ENCODE assay signal across 13 mouse cellular contexts in genomic region chr3:34197163-34197455, GRCm38 (mm10).
A peak's percentile ranks its signal among the peaks of the same experiment; 100 is the strongest.
DNase-seq lines count a peak whose midpoint lies in the region; ATAC-seq and TF ChIP-seq lines count a peak whose summit lies in the region.
"Had no signal": no experiment of that assay in that cellular context is flagged by ENCODE, and none has a peak within 500 bp of the region (broad histone marks: within the 10 kb centered on the region; RNA-seq: fewer than 3 reads in every experiment).

No protein-coding gene starts in this region.

- no peak for ATAC-seq in intestine, embryonic 15.5 days
- ATAC-seq in intestine, postnatal 0 days: no peak
- no peak for ATAC-seq in forebrain, embryonic 11.5 days (replicated peaks; ENCODE audit: low FRiP score)
- ATAC-seq in limb, embryonic 13.5 days (ENCODE audit: low FRiP score, low read depth): no peak
- ATAC-seq in kidney, embryonic 15.5 days (replicated peaks; ENCODE audit: low FRiP score): no peak

- no peaks in the 10 kb centered on the region for H3K36me3 ChIP-seq in intestine, embryonic 15.5 days
- no peaks in the 10 kb centered on the region for H3K36me3 ChIP-seq in intestine, postnatal 0 days (ENCODE audit: control insufficient read depth, insufficient read depth)
- H3K36me3 ChIP-seq in forebrain, embryonic 11.5 days (ENCODE audit: control insufficient read depth, insufficient read depth, low read length): no peaks in the 10 kb centered on the region
- H3K36me3 ChIP-seq in limb, embryonic 13.5 days: no peaks in the 10 kb centered on the region
- H3K36me3 ChIP-seq in kidney, embryonic 15.5 days: no peaks in the 10 kb centered on the region
- H3K36me3 ChIP-seq: liver, embryonic 13.5 days had no signal

- H3K27me3 ChIP-seq in intestine, embryonic 15.5 days (replicated peaks): peaks cover 3% of the 10 kb centered on the region; the same call in 1 of the 2 replicates
- H3K27me3 ChIP-seq in intestine, postnatal 0 days (replicated peaks; ENCODE audit: control insufficient read depth, insufficient read depth, low read length): no peaks in the 10 kb centered on the region
- no peaks in the 10 kb centered on the region for H3K27me3 ChIP-seq in forebrain, embryonic 11.5 days (ENCODE audit: control insufficient read depth, insufficient read depth, low read length)
- peaks cover 29% of the 10 kb centered on the region for H3K27me3 ChIP-seq in limb, embryonic 13.5 days
- H3K27me3 ChIP-seq in kidney, embryonic 15.5 days: peaks cover 40% of the 10 kb centered on the region
- H3K27me3 ChIP-seq: CH12.LX had no signal

- no peak for TF ChIP-seq CTCF in intestine, postnatal 0 days (IDR thresholded peaks at IDR 0.05; ENCODE audit: low read depth)
- no peak for TF ChIP-seq CTCF in olfactory bulb, adult 2 months (IDR thresholded peaks at IDR 0.05; ENCODE audit: insufficient read depth, low read depth, low read length)

- 12% methylated on average over 10 of the region's 10 CpGs for WGBS in intestine, embryonic 15.5 days
- WGBS in intestine, postnatal 0 days: 13% methylated on average over 10 of the region's 10 CpGs
- 13% methylated on average over 10 of the region's 10 CpGs for WGBS in forebrain, embryonic 11.5 days
- 16% methylated on average over 10 of the region's 10 CpGs for WGBS in limb, embryonic 13.5 days
- 15% methylated on average over 10 of the region's 10 CpGs for WGBS in olfactory bulb, adult 2 months
- 12% methylated on average over 10 of the region's 10 CpGs for WGBS in kidney, embryonic 15.5 days

- H3K27ac ChIP-seq in intestine, embryonic 15.5 days: no peak overlapping the region
- no peak overlapping the region for H3K27ac ChIP-seq in intestine, postnatal 0 days (ENCODE audit: low read depth, low read length)
- H3K27ac ChIP-seq in forebrain, embryonic 11.5 days (ENCODE audit: low read depth, low read length): peak overlapping the region; percentile 47; the same call in 1 of the 2 replicates
- H3K27ac ChIP-seq in limb, embryonic 13.5 days: no peak overlapping the region
- H3K27ac ChIP-seq in olfactory bulb, adult 2 months (ENCODE audit: insufficient read depth, low read depth, low read length): peak overlapping the region; percentile 66; the same call in 1 of the 2 replicates
- no peak overlapping the region for H3K27ac ChIP-seq in kidney, embryonic 15.5 days
- H3K27ac ChIP-seq: liver, embryonic 13.5 days had no signal

- no peaks in the 10 kb centered on the region for H3K4me1 ChIP-seq in intestine, embryonic 15.5 days (replicated peaks)
- H3K4me1 ChIP-seq in intestine, postnatal 0 days (replicated peaks; ENCODE audit: control insufficient read depth, insufficient read depth, low read length): no peaks in the 10 kb centered on the region
- H3K4me1 ChIP-seq in forebrain, embryonic 11.5 days (replicated peaks; ENCODE audit: control insufficient read depth, insufficient read depth, low read length): peaks cover 2% of the 10 kb centered on the region; the same call in 1 of the 2 replicates
- 0 out of 2 replicates have a peak, but pooled peaks cover 3% of the 10 kb centered on the region for H3K4me1 ChIP-seq in limb, embryonic 13.5 days
- H3K4me1 ChIP-seq in olfactory bulb, adult 2 months (ENCODE audit: control insufficient read depth, insufficient read depth, low read length): peaks cover 3% of the 10 kb centered on the region; the same call in 1 of the 2 replicates
- H3K4me1 ChIP-seq in kidney, embryonic 15.5 days: no peaks in the 10 kb centered on the region
- H3K4me1 ChIP-seq: liver, embryonic 13.5 days; megakaryocyte, embryonic 14.5 days had no signal

- H3K9me3 ChIP-seq in intestine, embryonic 15.5 days: no peaks in the 10 kb centered on the region
- H3K9me3 ChIP-seq in intestine, postnatal 0 days (ENCODE audit: control insufficient read depth): no peaks in the 10 kb centered on the region
- no peaks in the 10 kb centered on the region for H3K9me3 ChIP-seq in forebrain, embryonic 11.5 days (ENCODE audit: control insufficient read depth, low read length)
- no peaks in the 10 kb centered on the region for H3K9me3 ChIP-seq in limb, embryonic 13.5 days
- H3K9me3 ChIP-seq in kidney, embryonic 15.5 days (replicated peaks): no peaks in the 10 kb centered on the region
- H3K9me3 ChIP-seq: liver, embryonic 13.5 days had no signal

- TF ChIP-seq POLR2A in olfactory bulb, adult 2 months (IDR thresholded peaks at IDR 0.05; ENCODE audit: insufficient read depth, low read depth, low read length): no peak

- no peak overlapping the region for H3K4me2 ChIP-seq in intestine, embryonic 15.5 days (replicated peaks)
- H3K4me2 ChIP-seq in intestine, postnatal 0 days (replicated peaks; ENCODE audit: low read depth): no peak overlapping the region
- peak overlapping the region; percentile 26; the same call in 1 of the 2 replicates for H3K4me2 ChIP-seq in forebrain, embryonic 11.5 days (ENCODE audit: low read depth, low read length, severe bottlenecking)
- peak overlapping the region; percentile 21; the same call in 1 of the 2 replicates for H3K4me2 ChIP-seq in limb, embryonic 13.5 days (replicated peaks)
- no peak overlapping the region for H3K4me2 ChIP-seq in kidney, embryonic 15.5 days
- H3K4me2 ChIP-seq: liver, embryonic 13.5 days had no signal

- H3K9ac ChIP-seq in intestine, embryonic 15.5 days: no peak overlapping the region
- no peak overlapping the region for H3K9ac ChIP-seq in intestine, postnatal 0 days (ENCODE audit: low read depth, low read length)
- peak overlapping the region; percentile 43 for H3K9ac ChIP-seq in forebrain, embryonic 11.5 days (ENCODE audit: low read length)
- H3K9ac ChIP-seq in limb, embryonic 13.5 days: no peak overlapping the region
- no peak overlapping the region for H3K9ac ChIP-seq in kidney, embryonic 15.5 days
- H3K9ac ChIP-seq: liver, embryonic 13.5 days had no signal

- no peak for DNase-seq in forebrain, embryonic 11.5 days (ENCODE audit: low spot score)
- no peak for DNase-seq in kidney, postnatal 10 days
- DNase-seq in gastrocnemius, postnatal 25 days: no peak
- DNase-seq: liver, embryonic 13.5 days; thymus, adult 2 months had no signal

- peak overlapping the region; percentile 6; the same call in 1 of the 2 replicates for H3K4me3 ChIP-seq in intestine, embryonic 15.5 days (replicated peaks)
- no peak overlapping the region for H3K4me3 ChIP-seq in intestine, postnatal 0 days (ENCODE audit: low read depth, low read length)
- H3K4me3 ChIP-seq in forebrain, embryonic 11.5 days (ENCODE audit: low read depth, low read length): peak overlapping the region; percentile 19
- H3K4me3 ChIP-seq in limb, embryonic 13.5 days: no peak overlapping the region
- peak overlapping the region; percentile 26 for H3K4me3 ChIP-seq in olfactory bulb, adult 2 months (ENCODE audit: insufficient read depth, low read depth, low read length)
- H3K4me3 ChIP-seq in kidney, embryonic 15.5 days (replicated peaks): no peak overlapping the region
- H3K4me3 ChIP-seq: erythroblast, embryonic 14.5 days; liver, embryonic 13.5 days; megakaryocyte, embryonic 14.5 days had no signal

Comparison
In these comparisons a context has a peak if more than half of its experiments do, and no peak if none do; other contexts are left out.
1. H3K4me3 ChIP-seq: peak in intestine, embryonic 15.5 days (single experiment), forebrain, embryonic 11.5 days (single experiment) and olfactory bulb, adult 2 months (single experiment); none in intestine, postnatal 0 days (single experiment), limb, embryonic 13.5 days (single experiment) and kidney, embryonic 15.5 days (single experiment).
2. H3K27ac ChIP-seq: peak in forebrain, embryonic 11.5 days (single experiment) and olfactory bulb, adult 2 months (single experiment); none in intestine, embryonic 15.5 days (single experiment), intestine, postnatal 0 days (single experiment), limb, embryonic 13.5 days (single experiment) and kidney, embryonic 15.5 days (single experiment).
3. H3K4me2 ChIP-seq: peak in forebrain, embryonic 11.5 days (single experiment) and limb, embryonic 13.5 days (single experiment); none in intestine, embryonic 15.5 days (single experiment), intestine, postnatal 0 days (single experiment) and kidney, embryonic 15.5 days (single experiment).